Mouse (Mus musculus) spleen, adult 18-20 months (tissue): ENCODE data around the gene Ano6.

Source experiments
- DNase-seq, 2 experiments: peaks; one replicate each; pipeline ENCODE4 v3.0.0; 2022; ENCODE audit warnings: mixed read lengths in 2 of 2

The Ano6 gene

DNA sequence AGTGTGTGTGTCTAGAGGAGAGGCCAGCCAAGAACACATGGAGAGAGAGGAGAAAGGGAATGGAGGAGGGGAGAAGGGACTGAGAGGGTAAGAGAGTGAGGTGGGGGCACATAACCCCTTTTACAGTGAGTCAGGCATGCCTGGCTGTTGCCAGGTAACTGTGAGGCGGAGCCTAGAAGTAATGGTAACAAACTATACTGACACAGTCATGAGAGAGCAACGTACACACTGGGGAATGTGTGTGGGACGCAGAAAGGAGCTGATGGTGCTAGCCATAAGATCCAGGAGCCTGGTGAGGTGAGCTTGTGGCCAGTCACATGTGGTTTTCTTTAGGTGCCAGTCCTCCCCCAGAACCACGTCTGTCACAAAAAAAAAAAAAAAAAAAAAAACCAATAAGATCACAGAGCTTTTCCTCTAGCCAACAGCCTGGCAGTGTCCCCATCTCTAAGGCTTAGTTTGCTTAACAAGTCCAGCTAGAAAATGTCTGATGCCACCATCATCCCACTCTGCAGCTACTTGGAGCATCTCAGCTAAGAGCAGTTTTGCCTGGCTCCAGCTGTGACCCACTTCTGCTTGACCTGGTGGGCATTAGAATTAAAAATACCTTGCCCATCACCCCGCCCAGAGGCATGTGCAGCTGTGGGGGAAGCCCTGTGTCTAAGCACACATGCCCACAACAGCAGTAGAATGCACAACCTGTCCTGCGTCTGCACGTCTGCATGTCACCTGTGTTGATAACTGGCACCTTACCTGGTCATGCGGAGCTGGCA is 186.7 kb downstream of the Ano6 start:
- DNase-seq: no peak

DNA sequence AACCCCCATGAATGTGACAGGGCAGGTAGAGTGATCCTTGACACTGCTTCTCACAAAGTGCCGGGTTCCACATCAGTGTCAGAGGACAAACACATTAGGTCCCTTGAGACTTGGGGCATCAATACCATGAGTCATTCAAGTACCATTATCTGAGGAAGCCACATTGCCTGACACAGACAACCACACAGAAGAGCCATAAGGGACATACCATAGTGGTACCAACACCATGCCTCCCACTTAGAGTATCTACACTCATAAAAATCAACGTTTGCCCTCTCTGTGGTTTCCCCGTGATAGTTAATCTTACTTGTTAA is 187.3 kb downstream of the Ano6 start:
- DNase-seq: no peak

DNA sequence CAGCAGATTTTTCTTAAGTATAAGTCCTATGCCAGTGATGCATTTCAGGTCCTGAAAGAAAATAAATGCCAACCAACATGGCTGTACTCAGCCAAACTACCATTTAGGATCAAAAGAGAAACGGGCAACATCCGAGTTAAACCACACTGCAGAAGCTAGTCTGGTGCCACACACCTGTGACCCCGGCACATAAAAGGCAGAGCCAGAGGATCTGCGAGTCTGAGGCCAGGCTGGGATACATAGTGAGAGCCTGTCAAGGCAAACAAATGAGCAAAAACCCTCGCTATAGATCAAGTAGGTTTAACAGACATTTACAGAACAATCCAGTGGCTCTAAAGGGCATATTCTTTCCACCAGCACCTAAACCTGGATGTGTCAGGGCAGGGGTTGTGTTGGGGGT is 190.0 kb downstream of the Ano6 start:
- DNase-seq: no peak

- no peak for DNase-seq
Measured at GRCm38 (mm10) chr15:95987916-95988315, 197.3 kb downstream of the Ano6 start.

GRCm38 (mm10) chr15:95989496-95990124 is 199.0 kb downstream of the Ano6 start:
- DNase-seq: no peak

DNA sequence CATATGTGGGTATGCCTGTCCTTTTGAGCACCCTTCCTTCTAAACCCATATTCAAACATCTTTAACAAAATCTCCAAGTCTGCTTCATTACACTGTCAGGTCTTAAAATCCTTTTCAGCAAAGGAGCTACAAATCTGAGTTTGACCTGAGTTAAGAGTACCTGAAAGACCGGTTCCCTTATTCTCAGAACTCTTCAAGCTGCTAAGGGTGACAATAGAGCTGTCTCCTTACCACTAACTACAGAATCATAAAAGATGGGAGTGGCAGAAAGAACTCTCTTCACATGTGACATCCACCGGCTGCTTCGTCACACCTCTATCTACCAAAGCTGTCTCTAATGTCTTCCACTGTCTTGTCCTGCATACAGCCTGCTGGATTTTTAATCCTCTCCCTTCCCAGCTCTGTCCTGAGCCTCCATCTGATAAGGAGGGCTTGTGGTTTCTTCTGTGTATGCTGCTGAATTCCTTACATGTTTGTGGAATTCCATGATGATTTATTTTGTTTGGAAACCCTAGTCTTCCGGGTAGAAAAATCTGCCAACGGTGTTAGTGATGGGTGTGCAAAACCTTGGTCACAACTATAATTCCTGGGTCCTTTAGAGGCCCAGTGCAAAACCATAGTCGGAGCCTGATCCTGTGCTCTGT is 212.4 kb downstream of the Ano6 start:
- no peak for DNase-seq

GRCm38 (mm10) chr15:96011640-96012390 is 221.2 kb downstream of the Ano6 start:
- no peak for DNase-seq

GRCm38 (mm10) chr15:96012391-96012775 is 221.7 kb downstream of the Ano6 start:
- no peak for DNase-seq

- no peak for DNase-seq
Measured at GRCm38 (mm10) chr15:96014501-96014900, 223.9 kb downstream of the Ano6 start.

GRCm38 (mm10) chr15:96020465-96020864 is 229.8 kb downstream of the Ano6 start:
- DNase-seq: no peak

- DNase-seq: no peak
Measured at GRCm38 (mm10) chr15:96021506-96021905, 230.9 kb downstream of the Ano6 start.
